Mouse (Mus musculus) liver, postnatal 0 days (tissue): ENCODE data around the gene Gcn1l1.

Experiments used
- CTCF ChIP-seq: sonication (generic); IDR thresholded peaks from 2 replicates; pipeline ENCODE4 v1.5.1; 2016; ENCODE audit warnings: antibody characterized with exemption, low read depth
- EP300 ChIP-seq: IDR thresholded peaks from 2 replicates; pipeline ENCODE4 v1.6.1; 2016; ENCODE audit warnings: antibody characterized with exemption, low read depth, mild to moderate bottlenecking

DNA sequence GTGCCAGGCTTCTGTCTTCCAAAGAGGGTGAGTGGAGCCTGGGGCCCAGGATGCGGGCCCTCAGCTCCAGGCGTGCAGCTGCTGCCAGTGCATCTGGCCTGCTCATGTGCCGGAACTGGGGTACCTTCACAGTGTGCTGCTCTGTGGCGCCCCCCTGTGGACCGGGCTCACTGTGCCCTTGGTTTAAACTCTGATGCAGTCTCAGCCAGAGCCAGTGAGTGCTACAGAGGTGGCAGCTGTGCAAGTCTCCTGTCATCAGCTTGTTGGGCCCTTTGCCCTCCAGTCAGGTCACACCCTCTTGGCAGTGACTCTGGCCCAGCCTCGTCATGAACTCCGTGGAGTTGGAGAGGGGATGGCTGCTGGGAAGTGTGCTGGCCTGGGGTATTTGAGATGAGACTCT is 49.9 kb downstream of the Gcn1l1 start:
- peak; percentile 85 for TF ChIP-seq CTCF
- TF ChIP-seq EP300, result no peak
